Comparison of ENCODE assay signal across 9 mouse cellular contexts in genomic region chr5:21017075-21017474, GRCm38 (mm10). TPM values are rescaled to one million over a fixed set of nuclear protein-coding genes. Genes with fewer than 3 reads are reported as not detected.
DNase-seq lines count a peak whose midpoint lies in the region; ATAC-seq lines count a peak whose summit lies in the region.
"Had no signal": no experiment of that assay in that cellular context is flagged by ENCODE, and none has a peak within 500 bp of the region (broad histone marks: within the 10 kb centered on the region; RNA-seq: fewer than 3 reads in every experiment).

No protein-coding gene starts in this region.

- H3K27me3 ChIP-seq in liver, embryonic 12.5 days (replicated peaks): no peaks in the 10 kb centered on the region

- peak; percentile 69 for ATAC-seq in granulocyte monocyte progenitor cell, adult 5-6 weeks (replicated peaks; ENCODE audit: poor library complexity, severe bottlenecking)
- ATAC-seq in liver, embryonic 12.5 days: peak; percentile 51; the same call in 1 of the 2 replicates

- H3K9ac ChIP-seq in liver, embryonic 12.5 days: no peak overlapping the region

- H3K4me2 ChIP-seq in liver, embryonic 12.5 days: no peak overlapping the region

- no peaks in the 10 kb centered on the region for H3K9me3 ChIP-seq in liver, embryonic 12.5 days (replicated peaks)

- H3K36me3 ChIP-seq in liver, embryonic 12.5 days: peaks cover 67% of the 10 kb centered on the region

- no peak overlapping the region for H3K4me3 ChIP-seq in liver, embryonic 12.5 days

- no peaks in the 10 kb centered on the region for H3K4me1 ChIP-seq in liver, embryonic 12.5 days

- H3K27ac ChIP-seq in liver, embryonic 12.5 days: 0 out of 2 replicates have a peak overlapping the region, but pooled peaks have one; percentile 4
- H3K27ac ChIP-seq: macrophage had no signal

- peak; percentile 16 for DNase-seq in gastrocnemius, postnatal 25 days
- DNase-seq in gastrocnemius, postnatal 10 days: no peak
- DNase-seq in ES-CJ7 (ENCODE audit: low read depth, low spot score): peak; percentile 60
- no peak for DNase-seq in cerebellum, postnatal 4 days (ENCODE audit: low spot score in 2 of 2)
- DNase-seq in left cerebral cortex, adult 8-10 months (ENCODE audit: low spot score in 2 of 2): no peak
- DNase-seq in layer of hippocampus, adult 9-10 months (ENCODE audit: low spot score): no peak

- WGBS in liver, embryonic 12.5 days (ENCODE audit: insufficient replicate concordance): 53% methylated on average over 5 of the region's 5 CpGs

RNA-seq across cellular contexts. Expression of gene Ptpn12, which starts 38.6 kb away (rescaled TPM):
- 10 to 100 TPM; 13.8 to 18.0 TPM for total RNA-seq in gastrocnemius, postnatal 25 days (2021)
- total RNA-seq in gastrocnemius, postnatal 10 days (2021): 10 to 100 TPM; 27.0 to 36.6 TPM
- total RNA-seq in granulocyte monocyte progenitor cell, adult 5-6 weeks (2014; fragmentation: Nextera tagmentation): 34.1 and 54.1 TPM in 2 replicates
- 21.7 and 27.4 TPM in 2 replicates for total RNA-seq in granulocyte monocyte progenitor cell, adult 5-6 weeks (2017)
- 16.9 and 17.1 TPM in 2 replicates for polyA plus RNA-seq in liver, embryonic 12.5 days (2016; fragmentation: Nextera tagmentation; extraction: Ambion mirVana)
- total RNA-seq in left cerebral cortex, adult 8-10 months (2022): 10 to 100 TPM; 33.5 to 42.5 (median 37.1) TPM

Comparison
In these comparisons a context has a peak if more than half of its experiments do, and no peak if none do; other contexts are left out.
1. DNase-seq: peak in gastrocnemius, postnatal 25 days (single experiment) and ES-CJ7 (single experiment); none in gastrocnemius, postnatal 10 days (single experiment), cerebellum, postnatal 4 days (0 of 2), left cerebral cortex, adult 8-10 months (0 of 2) and layer of hippocampus, adult 9-10 months (single experiment).